Mouse (Mus musculus): ENCODE results near the gene Myl9. TPM values are rescaled to one million over a fixed set of nuclear protein-coding genes. Genes with fewer than 3 reads are reported as not detected.
A peak's percentile ranks its signal among the peaks of the same experiment; 100 is the strongest.

Gene Myl9
- total and polyA plus RNA-seq, 2 experiments from 2014 or later: 1,431 to 1,885 TPM

DNA sequence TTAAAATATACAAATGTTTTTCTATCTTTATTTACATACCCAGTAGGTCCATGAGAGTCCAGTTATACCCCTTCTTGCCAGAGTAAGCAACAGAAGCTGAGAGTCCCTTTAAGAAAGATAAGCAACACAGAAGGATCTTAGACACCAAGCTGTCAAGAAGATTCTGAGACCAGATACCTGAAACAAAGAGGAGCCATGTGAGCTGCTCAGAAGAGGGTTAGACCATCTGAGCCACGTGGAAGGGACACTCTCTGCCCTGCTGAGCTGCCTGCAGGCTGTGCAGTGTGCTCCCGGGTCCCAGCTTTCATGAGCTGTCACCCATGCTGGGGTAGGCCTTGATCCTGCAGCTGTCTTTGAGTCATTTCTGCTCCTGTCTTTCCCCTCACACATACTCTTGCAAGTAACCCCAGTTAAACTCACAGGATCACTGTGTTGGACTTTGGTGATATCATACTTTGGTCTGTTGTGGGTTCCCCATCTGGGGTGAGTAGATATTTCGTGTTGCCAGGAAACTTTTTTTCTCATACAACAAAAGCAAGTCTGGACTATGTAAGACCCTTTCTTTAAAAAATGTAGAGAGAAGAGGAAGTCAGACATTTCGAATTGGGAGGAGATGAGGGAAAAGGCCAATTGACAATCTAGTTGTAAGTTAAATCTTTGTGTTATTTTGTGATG is 28.6 kb downstream of the Myl9 start:
- no peaks in the 10 kb centered on the region for H3K9me3 ChIP-seq (replicated peaks; ENCODE audit: control insufficient read depth, low read length)
- no peak for TF ChIP-seq CTCF (IDR thresholded peaks at IDR 0.05; ENCODE audit: low read depth)
- no peak for TF ChIP-seq EP300 (IDR thresholded peaks at IDR 0.05; ENCODE audit: low read depth)
- H3K4me2 ChIP-seq (ENCODE audit: low read depth, low read length): no peak overlapping the region

DNA sequence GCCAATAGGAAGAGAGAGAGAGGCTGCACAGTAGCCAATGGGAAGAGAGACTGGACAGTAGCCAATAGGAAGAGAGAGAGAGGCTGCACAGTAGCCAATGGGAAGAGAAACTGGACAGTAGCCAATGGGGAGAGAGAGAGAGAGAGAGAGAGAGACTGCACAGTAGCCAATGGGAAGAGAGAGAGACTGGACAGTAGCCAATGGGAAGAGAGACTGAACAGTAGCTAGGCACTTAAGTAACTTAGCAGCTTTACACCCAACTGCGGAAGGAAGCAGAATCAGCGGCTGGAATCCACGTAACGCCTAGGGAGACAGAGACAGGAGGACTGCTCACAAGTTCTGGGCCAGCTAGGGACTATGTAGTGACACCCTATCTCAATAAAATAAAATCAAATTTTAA is 29.4 kb downstream of the Myl9 start:
- Histone ChIP-seq H3K4me3 (ENCODE audit: low read depth, low read length) (no peak overlapping the region), H3K4me2 (ENCODE audit: low read depth, low read length) (no peak overlapping the region), H3K27me3 (ENCODE audit: control insufficient read depth, insufficient read depth, low read length) (no peaks in the 10 kb centered on the region), H3K9ac (replicated peaks; ENCODE audit: low read depth, low read length) (no peak overlapping the region), H3K27ac (ENCODE audit: low read depth) (no peak overlapping the region), H3K4me1 (ENCODE audit: control insufficient read depth, insufficient read depth) (no peaks in the 10 kb centered on the region), H3K36me3 (replicated peaks; ENCODE audit: control insufficient read depth, insufficient read depth, low read length) (no peaks in the 10 kb centered on the region), H3K9me3 (replicated peaks; ENCODE audit: control insufficient read depth, low read length) (no peaks in the 10 kb centered on the region)
- no peak for TF ChIP-seq CTCF (IDR thresholded peaks at IDR 0.05; ENCODE audit: low read depth)
- no peak for TF ChIP-seq EP300 (IDR thresholded peaks at IDR 0.05; ENCODE audit: low read depth)
- no peak for ATAC-seq (ENCODE audit: insufficient read depth, low read depth)
- no peak for DNase-seq (ENCODE audit: low spot score)
- WGBS: 85% methylated on average over 4 of the region's 4 CpGs

More for the DNA sequence above, 28.6 kb downstream of the Myl9 start:
- no peaks in the 10 kb centered on the region for H3K27me3 ChIP-seq (ENCODE audit: control insufficient read depth, insufficient read depth, low read length)
- WGBS: 58% methylated on average over 4 of the region's 4 CpGs
- H3K27ac ChIP-seq (ENCODE audit: low read depth): no peak overlapping the region
- H3K4me3 ChIP-seq (ENCODE audit: low read depth, low read length): no peak overlapping the region
- DNase-seq (ENCODE audit: low spot score) (no peak), ATAC-seq (ENCODE audit: insufficient read depth, low read depth) (no peak)
- no peaks in the 10 kb centered on the region for H3K4me1 ChIP-seq (ENCODE audit: control insufficient read depth, insufficient read depth)
- no peak overlapping the region for H3K9ac ChIP-seq (replicated peaks; ENCODE audit: low read depth, low read length)
- H3K36me3 ChIP-seq (replicated peaks; ENCODE audit: control insufficient read depth, insufficient read depth, low read length): no peaks in the 10 kb centered on the region

DNA sequence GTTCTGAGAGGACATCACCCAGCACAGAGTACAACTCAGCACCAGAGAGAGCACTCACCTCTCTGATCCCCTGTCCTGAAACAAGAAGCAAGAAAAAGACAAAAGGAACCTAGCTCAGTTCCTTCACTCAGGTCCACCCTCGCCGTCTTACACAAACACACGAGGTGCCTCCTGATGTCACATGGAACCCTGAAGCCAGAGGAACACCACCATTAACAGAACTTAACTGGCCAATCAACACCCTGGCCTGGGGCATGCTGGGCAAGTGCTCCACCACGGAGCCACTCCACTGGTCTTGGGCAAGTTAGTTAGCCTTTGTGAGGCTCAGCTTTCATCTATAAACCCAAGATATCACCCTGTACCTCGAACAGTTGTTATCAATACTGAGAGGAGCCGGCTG is 31.7 kb downstream of the Myl9 start:
- no peaks in the 10 kb centered on the region for H3K36me3 ChIP-seq (replicated peaks; ENCODE audit: control insufficient read depth, insufficient read depth, low read length)
- no peak overlapping the region for H3K9ac ChIP-seq (replicated peaks; ENCODE audit: low read depth, low read length)
- 64% methylated on average over 6 of the region's 6 CpGs for WGBS
- H3K4me1 ChIP-seq (ENCODE audit: control insufficient read depth, insufficient read depth): no peaks in the 10 kb centered on the region
- H3K27me3 ChIP-seq (ENCODE audit: control insufficient read depth, insufficient read depth, low read length): no peaks in the 10 kb centered on the region
- no peak overlapping the region for H3K4me2 ChIP-seq (ENCODE audit: low read depth, low read length)
- no peaks in the 10 kb centered on the region for H3K9me3 ChIP-seq (replicated peaks; ENCODE audit: control insufficient read depth, low read length)
- DNase-seq (ENCODE audit: low spot score) (no peak), ATAC-seq (ENCODE audit: insufficient read depth, low read depth) (no peak)
- H3K4me3 ChIP-seq (ENCODE audit: low read depth, low read length): no peak overlapping the region
- no peak overlapping the region for H3K27ac ChIP-seq (ENCODE audit: low read depth)
- TF ChIP-seq CTCF (IDR thresholded peaks at IDR 0.05; ENCODE audit: low read depth) (no peak), EP300 (IDR thresholded peaks at IDR 0.05; ENCODE audit: low read depth) (no peak)

DNA sequence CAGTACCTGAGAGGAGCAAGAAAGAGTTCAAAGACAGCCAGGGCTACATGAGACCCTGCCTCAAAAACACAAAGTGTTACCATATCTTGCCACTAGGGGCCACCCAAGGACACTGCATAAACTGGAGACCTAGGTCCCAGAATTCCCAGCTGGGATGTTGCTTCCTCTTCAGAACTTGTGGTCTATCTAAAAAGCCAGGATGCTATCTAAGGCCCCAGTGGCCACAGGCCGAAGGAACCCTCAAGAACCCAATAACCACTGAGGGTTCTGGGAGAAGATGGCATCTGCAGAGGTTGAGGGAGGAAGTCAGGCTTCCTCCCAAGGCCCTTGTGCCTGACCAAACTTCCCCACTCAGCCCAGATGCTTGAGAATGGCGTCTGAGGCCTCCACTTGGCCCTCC is 34.4 kb downstream of the Myl9 start:
- WGBS: 31% methylated on average over 2 of the region's 2 CpGs
- peaks cover 6% of the 10 kb centered on the region; the same call in 1 of the 2 replicates for H3K4me1 ChIP-seq (ENCODE audit: control insufficient read depth, insufficient read depth)
- DNase-seq (ENCODE audit: low spot score): peak; percentile 63
- no peak overlapping the region for H3K4me2 ChIP-seq (ENCODE audit: low read depth, low read length)
- no peak overlapping the region for H3K9ac ChIP-seq (replicated peaks; ENCODE audit: low read depth, low read length)
- no peak overlapping the region for H3K27ac ChIP-seq (ENCODE audit: low read depth)
- H3K4me3 ChIP-seq (ENCODE audit: low read depth, low read length): no peak overlapping the region
- no peaks in the 10 kb centered on the region for H3K36me3 ChIP-seq (replicated peaks; ENCODE audit: control insufficient read depth, insufficient read depth, low read length)
- no peaks in the 10 kb centered on the region for H3K9me3 ChIP-seq (replicated peaks; ENCODE audit: control insufficient read depth, low read length)
- ATAC-seq (ENCODE audit: insufficient read depth, low read depth): no peak
- H3K27me3 ChIP-seq (ENCODE audit: control insufficient read depth, insufficient read depth, low read length): no peaks in the 10 kb centered on the region
- no peak for TF ChIP-seq EP300 (IDR thresholded peaks at IDR 0.05; ENCODE audit: low read depth)
- peak; percentile 89 for TF ChIP-seq CTCF (IDR thresholded peaks at IDR 0.05; ENCODE audit: low read depth)

GRCm38 (mm10) chr2:156810716-156811115 is 35.5 kb downstream of the Myl9 start:
- peaks cover 10% of the 10 kb centered on the region; the same call in 1 of the 2 replicates for H3K4me1 ChIP-seq (ENCODE audit: control insufficient read depth, insufficient read depth)
- ATAC-seq (ENCODE audit: insufficient read depth, low read depth) (no peak), DNase-seq (ENCODE audit: low spot score) (no peak)
- no peak for TF ChIP-seq EP300 (IDR thresholded peaks at IDR 0.05; ENCODE audit: low read depth)
- no peak for TF ChIP-seq CTCF (IDR thresholded peaks at IDR 0.05; ENCODE audit: low read depth)
- H3K4me3 ChIP-seq (ENCODE audit: low read depth, low read length): no peak overlapping the region
- H3K9me3 ChIP-seq (replicated peaks; ENCODE audit: control insufficient read depth, low read length): no peaks in the 10 kb centered on the region
- H3K9ac ChIP-seq (replicated peaks; ENCODE audit: low read depth, low read length): no peak overlapping the region
- no peaks in the 10 kb centered on the region for H3K27me3 ChIP-seq (ENCODE audit: control insufficient read depth, insufficient read depth, low read length)
- no peaks in the 10 kb centered on the region for H3K36me3 ChIP-seq (replicated peaks; ENCODE audit: control insufficient read depth, insufficient read depth, low read length)
- WGBS: 93% methylated on average over 10 of the region's 10 CpGs
- no peak overlapping the region for H3K27ac ChIP-seq (ENCODE audit: low read depth)
- no peak overlapping the region for H3K4me2 ChIP-seq (ENCODE audit: low read depth, low read length)

- Histone ChIP-seq H3K27ac (ENCODE audit: low read depth) (no peak overlapping the region), H3K4me3 (ENCODE audit: low read depth, low read length) (no peak overlapping the region), H3K9me3 (replicated peaks; ENCODE audit: control insufficient read depth, low read length) (no peaks in the 10 kb centered on the region), H3K4me2 (ENCODE audit: low read depth, low read length) (no peak overlapping the region), H3K36me3 (replicated peaks; ENCODE audit: control insufficient read depth, insufficient read depth, low read length) (no peaks in the 10 kb centered on the region), H3K9ac (replicated peaks; ENCODE audit: low read depth, low read length) (no peak overlapping the region), H3K4me1 (ENCODE audit: control insufficient read depth, insufficient read depth) (peaks cover 10% of the 10 kb centered on the region; the same call in 1 of the 2 replicates), H3K27me3 (ENCODE audit: control insufficient read depth, insufficient read depth, low read length) (no peaks in the 10 kb centered on the region)
- DNase-seq (ENCODE audit: low spot score): no peak
- WGBS: 50% methylated on average over 5 of the region's 5 CpGs
- no peak for TF ChIP-seq EP300 (IDR thresholded peaks at IDR 0.05; ENCODE audit: low read depth)
- TF ChIP-seq CTCF (IDR thresholded peaks at IDR 0.05; ENCODE audit: low read depth): no peak
- ATAC-seq (ENCODE audit: insufficient read depth, low read depth): no peak
These were observed 36.3 kb downstream of the Myl9 start for GRCm38 (mm10) chr2:156811556-156811955.
